20 mouse cellular contexts compared by ENCODE assay signal in genomic region chr19:14519186-14519585, GRCm38 (mm10).
A peak's percentile ranks its signal among the peaks of the same experiment; 100 is the strongest.
DNase-seq lines count a peak whose midpoint lies in the region; ATAC-seq and TF ChIP-seq lines count a peak whose summit lies in the region.
"Had no signal": no experiment of that assay in that cellular context is flagged by ENCODE, and none has a peak within 500 bp of the region (broad histone marks: within the 10 kb centered on the region; RNA-seq: fewer than 3 reads in every experiment).

No protein-coding gene starts in this region.

- WGBS in kidney, embryonic 15.5 days, result 91% methylated on average over 7 of the region's 7 CpGs

- in situ Hi-C loops in CH12.LX (cut with MboI; ENCODE audit: low pct_ligation_motif_present, low pct_unique_long_range_greater_than_20kb, low sequenced_read_pairs), result no loop called here

- no peaks in the 10 kb centered on the region for H3K27me3 ChIP-seq in CH12.LX (replicated peaks)
- H3K27me3 ChIP-seq in kidney, embryonic 15.5 days, result no peaks in the 10 kb centered on the region
- H3K27me3 ChIP-seq: Patski had no signal

- peak overlapping the region; percentile 84 for H3K4me2 ChIP-seq in CH12.LX (ENCODE audit: insufficient read depth, low read depth, poor library complexity, severe bottlenecking)
- no peak overlapping the region for H3K4me2 ChIP-seq in kidney, embryonic 15.5 days

- no peaks in the 10 kb centered on the region for H3K9me3 ChIP-seq in CH12.LX (replicated peaks; ENCODE audit: low read length)
- H3K9me3 ChIP-seq in kidney, embryonic 15.5 days (replicated peaks), result no peaks in the 10 kb centered on the region
- H3K9me3 ChIP-seq: G1E had no signal

- no peak for TF ChIP-seq RAD21 in CH12.LX (IDR thresholded peaks at IDR 0.05; ENCODE audit: low read depth, low read length)

- H3K36me3 ChIP-seq in CH12.LX (replicated peaks in 1 of 2; ENCODE audit: control insufficient read depth in 1 of 2, insufficient read depth in 1 of 2, low read length in 1 of 2), result peaks cover 20 to 38% of the 10 kb centered on the region in 2 experiments
- peaks cover 6% of the 10 kb centered on the region; the same call in 1 of the 2 replicates for H3K36me3 ChIP-seq in kidney, embryonic 15.5 days

- dilution Hi-C loops in CH12.LX (cut with MboI; ENCODE audit: extremely low pct_ligation_motif_present, extremely low pct_unique_long_range_greater_than_20kb, low sequenced_read_pairs), result no loop called here

- H3K27ac ChIP-seq in CH12.LX (ENCODE audit: insufficient read depth, low read depth), result no peak overlapping the region
- no peak overlapping the region for H3K27ac ChIP-seq in kidney, embryonic 15.5 days

- no peak for ATAC-seq in kidney, embryonic 15.5 days (replicated peaks; ENCODE audit: low FRiP score)
- no peak for ATAC-seq in erythroid progenitor cell, adult 5-6 weeks (replicated peaks; ENCODE audit: low FRiP score, poor library complexity, severe bottlenecking)
- ATAC-seq: activated CD4-positive, CD25-positive, alpha-beta regulatory T cell, adult 4 months; CD4-positive, CD25-positive, alpha-beta regulatory T cell, adult 4 months; Patski had no signal

- DNase-seq in A20 (ENCODE audit: low read depth, low spot score) (peak; percentile 63), CH12.LX (ENCODE audit: extremely low read depth) (no peak)
- DNase-seq: adrenal gland, adult 2 months; adrenal gland, adult 8-10 months; adrenal gland, postnatal 10 days; adrenal gland, postnatal 14 days; adrenal gland, postnatal 25 days; adrenal gland, postnatal 36 days; B cell, adult 2 months; cerebellum, adult 11 months; cerebellum, adult 11-12 months; cerebellum, adult 18-20 months; cerebellum, adult 2 months; cerebellum, adult 8-10 months had no signal

- H3K9ac ChIP-seq in CH12.LX (ENCODE audit: insufficient read depth, low read depth), result no peak overlapping the region
- H3K9ac ChIP-seq in kidney, embryonic 15.5 days, result no peak overlapping the region

- peaks cover 8% of the 10 kb centered on the region for H3K79me2 ChIP-seq in CH12.LX (replicated peaks; ENCODE audit: control insufficient read depth, extremely low read depth, insufficient read depth, poor library complexity, severe bottlenecking)

- no peak overlapping the region for H3K4me3 ChIP-seq in CH12.LX (replicated peaks in 1 of 3; ENCODE audit: low read depth in 2 of 3, low read length in 2 of 3, poor library complexity in 1 of 3)
- no peak overlapping the region for H3K4me3 ChIP-seq in kidney, embryonic 15.5 days (replicated peaks)

- no peak for TF ChIP-seq CTCF in CH12.LX (conservative IDR thresholded peaks at IDR 0.05 in 1 of 2, IDR thresholded peaks at IDR 0.05 in 1 of 2; ENCODE audit: low read depth in 2 of 2, low read length in 2 of 2)

- no peak for TF ChIP-seq POLR2A in CH12.LX (IDR thresholded peaks at IDR 0.05; ENCODE audit: low read depth, low read length)

- H3K4me1 ChIP-seq in CH12.LX (ENCODE audit: control insufficient read depth in 1 of 2, insufficient read depth in 2 of 2), result peaks cover 0 to 22% of the 10 kb centered on the region in 2 experiments; a peak in 2 of 4 replicates
- 0 out of 2 replicates have a peak, but pooled peaks cover 3% of the 10 kb centered on the region for H3K4me1 ChIP-seq in kidney, embryonic 15.5 days

- peak; percentile 75 for TF ChIP-seq EP300 in CH12.LX (IDR thresholded peaks at IDR 0.05; ENCODE audit: low read length)

TF ChIP-seq in CH12.LX, 34 proteins besides CTCF, POLR2A, EP300 and RAD21:
- TF ChIP-seq NRF1 (IDR thresholded peaks at IDR 0.05; ENCODE audit: low read depth, low read length) (no peak), USF1 (IDR thresholded peaks at IDR 0.05; ENCODE audit: low read depth, low read length) (no peak), NELFE (IDR thresholded peaks at IDR 0.05; ENCODE audit: low read depth, low read length) (no peak), POLR2AphosphoS2 (IDR thresholded peaks at IDR 0.05; ENCODE audit: low read depth, low read length) (no peak), IRF4 (IDR thresholded peaks at IDR 0.05; ENCODE audit: low read depth, low read length) (peak; percentile 80), PAX5 (IDR thresholded peaks at IDR 0.05; ENCODE audit: low read length) (no peak), UBTF (IDR thresholded peaks at IDR 0.05; ENCODE audit: low read depth, low read length) (no peak), ETS1 (conservative IDR thresholded peaks at IDR 0.05; ENCODE audit: low read depth, low read length) (no peak), CHD1 (IDR thresholded peaks at IDR 0.05; ENCODE audit: low read depth, low read length) (no peak), JUND (conservative IDR thresholded peaks at IDR 0.05; ENCODE audit: low read depth, low read length) (peak; percentile 15; the same call in 1 of the 2 replicates), MAFK (IDR thresholded peaks at IDR 0.05; ENCODE audit: insufficient replicate concordance, low read length) (no peak), TBP (conservative IDR thresholded peaks at IDR 0.05; ENCODE audit: low read depth, low read length) (no peak), BHLHE40 (IDR thresholded peaks at IDR 0.05; ENCODE audit: low read depth, low read length) (no peak), MAZ (IDR thresholded peaks at IDR 0.05; ENCODE audit: low read depth, low read length) (no peak), MXI1 (IDR thresholded peaks at IDR 0.05; ENCODE audit: low read depth, low read length) (no peak), ZKSCAN1 (IDR thresholded peaks at IDR 0.05; ENCODE audit: borderline replicate concordance, low read depth, low read length) (no peak), HCFC1 (IDR thresholded peaks at IDR 0.05; ENCODE audit: low read depth, low read length) (no peak), RCOR1 (conservative IDR thresholded peaks at IDR 0.05; ENCODE audit: low read depth, low read length) (0 out of 2 replicates have a peak, but pooled peaks have one; percentile 39)
